Mouse (Mus musculus): Measurements from ENCODE around the gene Atp6ap1l. TPM values are rescaled to one million over a fixed set of nuclear protein-coding genes. Genes with fewer than 3 reads are reported as not detected.
"Not testable (repeated sequence)": the region's sequence is repeated elsewhere in the genome, so short reads cannot be mapped to it uniquely, and the experiment has no call there.

Atp6ap1l gene
- polyA plus RNA-seq, 1 experiment from 2014 or later: 0.11 TPM

GRCm38 (mm10) chr13:90926938-90927633, 21.9 kb upstream of the Atp6ap1l start:
- H3K9ac ChIP-seq (ENCODE audit: low read length): no peak overlapping the region
- H3K27ac ChIP-seq (replicated peaks): no peak overlapping the region
- TF ChIP-seq EP300 (optimal IDR thresholded peaks at IDR 0.05) (no peak), CTCF (IDR thresholded peaks at IDR 0.05; ENCODE audit: low read depth) (no peak)
- H3K4me2 ChIP-seq (replicated peaks; ENCODE audit: low read depth): no peak overlapping the region
- 62% methylated on average over 5 of the region's 5 CpGs for WGBS
- H3K4me1 ChIP-seq (replicated peaks; ENCODE audit: control insufficient read depth, insufficient read depth): no peaks in the 10 kb centered on the region
- H3K4me3 ChIP-seq (ENCODE audit: low read depth, low read length): no peak overlapping the region
- no peaks in the 10 kb centered on the region for H3K9me3 ChIP-seq (ENCODE audit: control insufficient read depth, low read length)
- H3K27me3 ChIP-seq (ENCODE audit: control insufficient read depth, insufficient read depth, low read length): no peaks in the 10 kb centered on the region
- no peak for DNase-seq (ENCODE audit: low spot score)
- no peak for ATAC-seq (ENCODE audit: low FRiP score, low TSS enrichment)
- H3K36me3 ChIP-seq (ENCODE audit: control insufficient read depth, insufficient read depth, low read length): 0 out of 2 replicates have a peak, but pooled peaks cover 2% of the 10 kb centered on the region

DNA sequence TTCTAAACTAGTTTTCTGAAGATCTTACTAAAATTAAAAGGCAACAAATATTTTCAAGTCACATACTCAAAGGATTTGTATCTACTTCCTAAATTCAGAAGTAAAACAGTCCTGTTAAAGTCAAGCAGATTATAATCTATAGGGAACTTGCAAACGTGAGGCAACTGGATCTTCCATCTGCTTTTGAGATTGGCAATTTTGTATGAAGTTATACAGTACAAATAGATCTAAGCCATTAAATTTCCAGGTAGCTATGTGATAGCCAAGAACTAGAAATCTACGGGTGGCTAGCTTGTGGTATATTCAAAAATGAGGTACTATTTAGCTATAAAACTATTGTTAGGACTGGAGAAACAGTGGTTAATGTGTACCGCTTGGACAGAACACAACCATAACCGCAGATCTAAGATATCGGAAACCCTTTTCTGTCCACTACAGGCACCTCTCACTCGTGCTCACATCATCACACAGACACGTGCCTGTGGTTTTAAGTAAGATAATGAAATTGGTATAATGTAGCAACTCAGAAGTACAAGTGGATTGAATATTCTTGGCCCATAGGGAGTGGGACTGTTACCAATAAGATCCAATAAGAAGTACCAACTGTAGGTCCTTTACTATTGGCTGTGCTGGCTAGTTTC, 21.1 kb upstream of the Atp6ap1l start:
- 0 out of 2 replicates have a peak, but pooled peaks cover 2% of the 10 kb centered on the region for H3K36me3 ChIP-seq (ENCODE audit: control insufficient read depth, insufficient read depth, low read length)
- no peak overlapping the region for H3K9ac ChIP-seq (ENCODE audit: low read length)
- DNase-seq (ENCODE audit: low spot score) (no peak), ATAC-seq (ENCODE audit: low FRiP score, low TSS enrichment) (no peak)
- no peak overlapping the region for H3K4me2 ChIP-seq (replicated peaks; ENCODE audit: low read depth)
- H3K27me3 ChIP-seq (ENCODE audit: control insufficient read depth, insufficient read depth, low read length): no peaks in the 10 kb centered on the region
- no peak overlapping the region for H3K27ac ChIP-seq (replicated peaks)
- TF ChIP-seq CTCF (IDR thresholded peaks at IDR 0.05; ENCODE audit: low read depth): no peak
- no peak for TF ChIP-seq EP300 (optimal IDR thresholded peaks at IDR 0.05)
- H3K9me3 ChIP-seq (ENCODE audit: control insufficient read depth, low read length): no peaks in the 10 kb centered on the region
- H3K4me1 ChIP-seq (replicated peaks; ENCODE audit: control insufficient read depth, insufficient read depth): no peaks in the 10 kb centered on the region
- no peak overlapping the region for H3K4me3 ChIP-seq (ENCODE audit: low read depth, low read length)
- WGBS: 83% methylated on average over 7 of the region's 7 CpGs

DNA sequence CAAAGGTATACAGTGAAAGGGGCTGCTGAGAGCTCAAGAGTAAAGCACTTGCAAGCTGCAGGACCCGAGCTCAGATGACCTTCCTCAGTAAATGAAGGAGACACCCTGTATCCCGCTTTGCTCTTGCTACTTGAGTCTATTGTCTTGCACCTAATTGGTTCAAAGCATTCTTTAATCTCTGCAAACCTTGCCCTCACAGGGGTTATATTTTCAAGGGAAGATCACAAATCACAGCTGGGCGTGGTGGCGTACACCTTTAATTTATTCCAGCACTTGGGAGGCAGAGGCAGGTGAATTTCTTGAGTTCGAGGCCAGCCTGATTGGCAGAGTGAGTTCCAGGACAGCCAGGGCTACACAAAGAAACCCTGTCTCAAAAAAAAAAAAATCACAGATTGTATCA, 20.0 kb upstream of the Atp6ap1l start:
- TF ChIP-seq EP300 (optimal IDR thresholded peaks at IDR 0.05): no peak
- no peak for TF ChIP-seq CTCF (IDR thresholded peaks at IDR 0.05; ENCODE audit: low read depth)
- H3K27ac ChIP-seq (replicated peaks): no peak overlapping the region
- no peaks in the 10 kb centered on the region for H3K27me3 ChIP-seq (ENCODE audit: control insufficient read depth, insufficient read depth, low read length)
- H3K4me1 ChIP-seq (replicated peaks; ENCODE audit: control insufficient read depth, insufficient read depth): no peaks in the 10 kb centered on the region
- WGBS: 87% methylated on average over 5 of the region's 5 CpGs
- no peaks in the 10 kb centered on the region for H3K9me3 ChIP-seq (ENCODE audit: control insufficient read depth, low read length)
- H3K36me3 ChIP-seq (ENCODE audit: control insufficient read depth, insufficient read depth, low read length): 0 out of 2 replicates have a peak, but pooled peaks cover 2% of the 10 kb centered on the region
- H3K4me3 ChIP-seq (ENCODE audit: low read depth, low read length): no peak overlapping the region
- DNase-seq (ENCODE audit: low spot score): no peak
- ATAC-seq (ENCODE audit: low FRiP score, low TSS enrichment): no peak
- H3K9ac ChIP-seq (ENCODE audit: low read length): no peak overlapping the region
- H3K4me2 ChIP-seq (replicated peaks; ENCODE audit: low read depth): no peak overlapping the region

DNA sequence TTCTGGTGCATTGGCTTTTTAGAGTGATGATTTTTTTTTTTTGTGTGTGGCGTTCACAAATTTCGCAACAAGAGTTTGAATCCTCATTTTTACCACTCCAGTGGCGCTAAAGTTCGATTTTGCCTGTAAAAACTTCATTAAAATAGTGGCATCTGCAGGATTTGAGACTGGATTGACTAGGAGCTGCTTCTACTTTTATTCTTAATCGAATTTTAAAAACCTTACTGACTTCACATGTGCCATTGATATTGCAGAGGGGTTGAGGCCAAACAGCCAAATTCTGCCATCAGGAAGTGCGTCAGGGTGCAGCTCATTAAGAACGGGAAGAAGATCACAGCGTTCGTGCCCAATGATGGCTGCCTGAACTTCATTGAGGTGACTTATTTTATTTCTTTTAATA, 18.9 kb upstream of the Atp6ap1l start:
- H3K9me3 ChIP-seq (ENCODE audit: control insufficient read depth, low read length): no peaks in the 10 kb centered on the region
- 46% methylated on average over 9 of the region's 9 CpGs for WGBS
- TF ChIP-seq CTCF (IDR thresholded peaks at IDR 0.05; ENCODE audit: low read depth) (no peak), EP300 (optimal IDR thresholded peaks at IDR 0.05) (no peak)
- H3K9ac ChIP-seq (ENCODE audit: low read length): peak overlapping the region; percentile 97
- H3K4me2 ChIP-seq (replicated peaks; ENCODE audit: low read depth): peak overlapping the region; percentile 66
- 0 out of 2 replicates have a peak, but pooled peaks cover 2% of the 10 kb centered on the region for H3K36me3 ChIP-seq (ENCODE audit: control insufficient read depth, insufficient read depth, low read length)
- no peaks in the 10 kb centered on the region for H3K4me1 ChIP-seq (replicated peaks; ENCODE audit: control insufficient read depth, insufficient read depth)
- H3K27ac ChIP-seq (replicated peaks): no peak overlapping the region; the same call in 1 of the 2 replicates
- DNase-seq (ENCODE audit: low spot score) (no peak), ATAC-seq (ENCODE audit: low FRiP score, low TSS enrichment) (no peak)
- H3K4me3 ChIP-seq (ENCODE audit: low read depth, low read length): peak overlapping the region; percentile 93
- H3K27me3 ChIP-seq (ENCODE audit: control insufficient read depth, insufficient read depth, low read length): no peaks in the 10 kb centered on the region

GRCm38 (mm10) chr13:90923617-90924016, 18.5 kb upstream of the Atp6ap1l start:
- not testable (repeated sequence) for H3K4me1 ChIP-seq (replicated peaks; ENCODE audit: control insufficient read depth, insufficient read depth); H3K36me3 ChIP-seq (ENCODE audit: control insufficient read depth, insufficient read depth, low read length); ATAC-seq (ENCODE audit: low FRiP score, low TSS enrichment); H3K9me3 ChIP-seq (ENCODE audit: control insufficient read depth, low read length); DNase-seq (ENCODE audit: low spot score); H3K27me3 ChIP-seq (ENCODE audit: control insufficient read depth, insufficient read depth, low read length)
- under 1% methylated on average over 13 of the region's 13 CpGs for WGBS
- Histone ChIP-seq H3K27ac (replicated peaks) (peak overlapping the region; percentile 89), H3K4me3 (ENCODE audit: low read depth, low read length) (peak overlapping the region; percentile 93), H3K9ac (ENCODE audit: low read length) (peak overlapping the region; percentile 97), H3K4me2 (replicated peaks; ENCODE audit: low read depth) (peak overlapping the region; percentile 66)
